Mouse (Mus musculus): ENCODE data around the gene Nubp2.

Gene Nubp2

DNA sequence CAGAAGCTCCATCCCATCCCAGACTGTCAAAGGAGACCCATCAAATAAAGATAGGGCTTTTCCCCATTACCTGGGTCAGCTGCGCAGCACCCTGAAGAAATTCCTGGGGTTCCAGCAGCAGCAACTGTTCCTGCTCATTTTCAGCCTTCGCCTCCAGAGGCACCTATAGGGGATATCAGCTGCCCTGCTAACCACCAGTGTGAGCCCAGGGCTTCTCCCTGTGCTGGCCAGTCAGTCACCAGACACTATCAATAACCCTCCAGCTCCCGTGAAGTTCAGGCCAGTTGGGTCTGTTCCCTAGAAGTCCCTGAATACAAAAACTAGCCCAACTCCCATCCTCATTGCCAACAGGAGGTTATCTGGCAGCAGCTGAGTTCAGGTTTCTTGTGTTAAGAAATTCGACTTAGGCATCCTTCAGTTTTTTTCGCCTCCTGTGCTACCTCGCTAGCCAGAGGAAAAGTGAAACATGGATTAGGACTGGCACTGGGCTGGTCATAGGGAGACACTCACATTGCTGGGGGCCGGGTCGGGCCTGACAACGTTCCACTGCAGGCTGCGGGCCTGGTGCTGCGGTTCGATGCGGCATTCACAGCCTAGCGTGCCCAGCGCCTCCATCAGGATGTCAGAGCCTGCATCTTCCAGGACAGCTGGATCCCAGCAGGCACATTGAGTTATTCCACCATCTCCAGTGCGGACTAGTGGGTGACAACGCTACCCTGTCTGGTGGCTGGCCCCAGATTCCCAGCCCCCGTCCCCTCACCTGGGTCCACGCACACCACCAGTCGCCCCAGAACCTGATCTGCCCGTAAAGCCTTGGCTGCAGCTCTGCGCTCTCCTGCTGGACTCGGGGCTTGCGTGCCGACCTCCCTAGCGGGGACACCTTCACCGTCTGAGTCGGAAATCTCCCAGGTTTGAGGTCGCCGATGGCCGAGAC is 8.2 kb upstream of the Nubp2 start:
- no peak for DNase-seq (ENCODE audit: low spot score in 2 of 2)

DNA sequence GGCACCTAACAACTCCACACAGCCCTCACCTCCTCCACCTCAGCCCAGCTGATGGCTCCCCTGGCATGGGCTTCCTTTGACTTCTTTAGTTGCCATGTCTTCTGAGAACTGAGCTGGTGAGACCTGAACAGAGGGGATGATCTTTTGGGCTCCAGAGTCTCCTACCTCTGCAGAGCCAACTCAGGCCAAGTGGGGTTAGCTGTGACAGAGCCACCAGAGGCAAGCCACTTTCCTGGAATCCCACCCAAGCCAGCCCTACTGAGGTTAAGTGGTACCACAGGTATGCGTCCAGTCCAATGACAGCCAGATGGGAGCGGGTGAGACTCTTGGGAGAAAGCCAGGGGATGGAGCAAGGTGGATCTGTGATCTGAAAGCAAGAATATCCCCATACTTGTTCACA is 7.1 kb upstream of the Nubp2 start:
- DNase-seq (ENCODE audit: low spot score in 2 of 2), result no peak

DNA sequence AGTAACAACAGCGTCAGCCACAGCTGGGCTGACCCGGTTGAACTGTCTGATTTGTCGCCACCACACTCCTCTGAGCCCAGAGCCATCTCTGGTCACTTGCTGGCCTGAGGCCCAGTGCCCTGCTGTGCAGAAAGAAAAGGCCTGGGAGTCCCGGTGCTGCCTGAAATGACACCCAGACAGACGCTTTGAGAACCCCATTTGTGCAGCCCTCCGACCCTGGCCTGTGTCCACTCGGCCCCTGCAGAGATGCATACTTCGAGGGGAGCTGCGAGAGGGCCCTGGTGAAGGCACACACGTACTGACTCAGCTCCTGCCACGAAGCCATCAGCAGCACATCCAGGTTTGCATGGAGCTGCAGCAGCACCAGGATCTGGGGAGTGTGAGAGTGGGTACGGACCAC is 6.6 kb upstream of the Nubp2 start:
- no peak for DNase-seq (ENCODE audit: low spot score in 2 of 2)

DNA sequence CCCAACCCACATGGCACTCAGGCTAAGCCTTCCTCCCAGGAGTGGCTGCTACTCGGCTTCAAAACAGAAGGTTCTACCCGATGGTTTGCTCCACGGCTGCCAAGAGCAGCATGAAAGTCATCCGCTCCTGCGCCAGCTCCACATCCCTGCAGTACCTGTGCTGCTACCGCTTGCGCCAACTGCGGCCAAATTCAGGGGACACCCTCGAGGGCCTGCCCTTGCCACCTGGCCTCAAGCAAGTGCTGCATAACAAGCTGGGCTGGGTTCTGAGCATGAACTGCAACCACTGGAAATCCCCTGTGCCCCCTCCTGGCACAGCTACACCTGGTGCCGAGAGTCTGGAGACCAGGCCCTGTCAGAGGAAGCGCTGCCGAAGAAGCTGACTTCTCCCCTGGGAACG is 5.2 kb upstream of the Nubp2 start:
- DNase-seq (ENCODE audit: low spot score in 2 of 2), result no peak

DNA sequence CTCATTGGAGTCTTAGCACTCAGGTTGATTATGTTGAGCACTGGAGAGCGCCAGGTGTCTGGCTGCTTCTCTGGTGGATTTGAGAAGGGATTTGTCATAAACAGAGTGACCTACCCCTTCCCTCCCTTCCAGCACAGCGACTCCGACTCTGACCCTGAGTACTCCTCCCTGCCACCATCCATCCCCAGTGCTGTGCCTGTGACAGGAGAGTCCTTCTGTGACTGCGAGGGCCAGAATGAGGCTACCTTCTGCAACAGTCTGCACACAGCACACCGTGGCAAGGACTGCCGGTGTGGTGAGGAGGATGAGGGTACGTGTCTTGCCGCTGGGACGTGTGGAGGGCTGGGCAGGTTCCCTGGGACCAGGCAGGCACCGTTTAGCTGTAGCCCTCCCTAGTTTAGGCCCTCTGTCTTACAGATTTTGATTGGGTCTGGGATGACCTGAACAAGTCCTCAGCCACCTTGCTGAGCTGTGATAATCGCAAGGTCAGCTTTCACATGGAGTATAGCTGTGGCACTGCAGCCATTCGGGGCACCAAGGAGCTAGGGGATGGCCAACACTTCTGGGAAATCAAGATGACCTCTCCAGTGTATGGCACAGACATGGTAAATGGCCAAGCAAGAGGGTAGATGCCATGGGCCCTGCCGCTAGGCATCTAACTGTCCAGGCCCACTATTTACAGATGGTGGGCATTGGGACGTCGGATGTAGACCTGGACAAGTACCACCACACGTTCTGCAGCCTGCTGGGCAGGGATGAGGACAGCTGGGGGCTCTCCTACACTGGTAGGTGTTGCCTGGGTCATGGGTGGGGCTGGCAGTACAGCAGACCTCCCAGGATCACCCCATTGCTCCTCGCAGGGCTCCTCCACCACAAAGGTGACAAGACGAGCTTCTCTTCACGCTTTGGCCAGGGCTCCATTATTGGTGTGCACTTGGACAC is 4.3 kb upstream of the Nubp2 start:
- no peak for DNase-seq (ENCODE audit: low spot score in 2 of 2)

DNA sequence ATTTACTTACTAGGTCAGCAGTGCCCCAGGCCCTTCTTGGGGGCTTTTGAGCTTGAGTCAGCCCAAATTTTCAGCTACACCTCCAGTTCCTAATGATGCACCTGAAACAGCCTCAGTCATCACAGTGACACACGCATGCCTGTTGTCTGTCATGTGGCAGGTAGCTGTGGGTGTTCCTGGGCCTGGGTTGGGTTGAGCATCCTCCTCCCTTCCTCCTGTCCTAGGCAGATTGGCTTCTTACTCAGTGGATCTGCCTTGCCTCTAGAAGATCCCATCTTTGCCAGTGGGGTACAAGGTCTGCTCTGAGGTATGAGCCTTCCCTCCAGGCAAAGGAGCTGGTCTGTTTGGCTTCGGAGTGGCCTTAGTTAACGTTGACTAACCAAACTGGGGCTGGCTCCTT is 2.7 kb upstream of the Nubp2 start:
- DNase-seq (ENCODE audit: low spot score in 2 of 2), result no peak

DNA sequence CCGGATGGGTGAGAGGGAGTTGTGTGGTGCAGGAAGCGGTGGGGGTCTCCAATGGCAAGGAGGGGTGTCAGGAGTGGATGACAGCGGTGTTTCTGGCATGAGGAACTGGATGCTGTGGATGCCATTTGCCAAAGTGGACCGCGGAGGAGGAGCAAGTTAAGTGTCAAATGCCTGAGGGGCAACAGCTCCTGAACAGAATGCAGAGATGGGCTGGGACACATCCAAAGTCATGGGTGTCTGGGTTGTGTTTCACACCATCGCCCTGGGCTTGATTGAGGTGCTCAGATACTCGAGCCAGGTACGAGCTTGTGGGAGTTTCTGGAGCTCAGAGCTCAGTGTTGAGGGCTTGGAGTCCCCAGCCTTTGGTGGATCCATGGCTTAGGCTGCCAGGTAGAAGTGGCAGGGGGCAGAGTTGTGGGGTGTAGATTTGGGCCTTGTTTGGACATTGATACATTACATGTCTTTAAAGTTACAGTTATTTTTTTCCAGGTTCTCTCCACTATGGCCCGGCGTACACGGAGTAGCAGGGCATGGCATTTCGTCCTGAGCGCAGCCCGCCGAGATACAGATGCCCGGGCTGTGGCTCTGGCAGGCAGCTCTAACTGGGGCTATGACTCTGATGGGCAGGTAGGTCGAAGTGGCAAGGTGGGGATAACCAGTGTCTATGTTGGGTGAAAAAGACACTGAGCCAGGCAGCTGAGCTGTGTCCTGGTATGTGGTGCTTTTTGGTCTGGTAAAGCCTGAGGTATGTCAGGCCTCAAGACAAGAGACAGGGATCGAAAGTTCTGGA is 1.3 kb upstream of the Nubp2 start:
- no peak for DNase-seq (ENCODE audit: low spot score in 2 of 2)

DNA sequence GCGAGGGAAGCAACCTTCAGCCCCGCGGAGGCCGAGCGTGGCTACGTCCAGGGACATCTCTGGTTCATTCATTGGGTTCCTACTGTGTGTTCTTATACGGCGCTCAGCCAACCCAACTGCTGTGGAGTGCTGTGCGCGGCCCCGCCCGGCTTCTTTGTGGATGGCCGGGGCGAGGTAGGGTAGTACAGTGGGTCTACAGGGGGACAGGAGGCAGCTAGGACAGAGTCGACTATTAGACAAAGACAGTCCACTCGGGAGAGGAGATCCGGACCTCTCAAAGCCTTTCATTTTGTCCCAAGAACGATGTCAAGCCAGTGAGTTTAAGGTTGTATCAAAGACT is 753 bp upstream of the Nubp2 start:
- no peak for DNase-seq (ENCODE audit: low spot score in 2 of 2)

DNA sequence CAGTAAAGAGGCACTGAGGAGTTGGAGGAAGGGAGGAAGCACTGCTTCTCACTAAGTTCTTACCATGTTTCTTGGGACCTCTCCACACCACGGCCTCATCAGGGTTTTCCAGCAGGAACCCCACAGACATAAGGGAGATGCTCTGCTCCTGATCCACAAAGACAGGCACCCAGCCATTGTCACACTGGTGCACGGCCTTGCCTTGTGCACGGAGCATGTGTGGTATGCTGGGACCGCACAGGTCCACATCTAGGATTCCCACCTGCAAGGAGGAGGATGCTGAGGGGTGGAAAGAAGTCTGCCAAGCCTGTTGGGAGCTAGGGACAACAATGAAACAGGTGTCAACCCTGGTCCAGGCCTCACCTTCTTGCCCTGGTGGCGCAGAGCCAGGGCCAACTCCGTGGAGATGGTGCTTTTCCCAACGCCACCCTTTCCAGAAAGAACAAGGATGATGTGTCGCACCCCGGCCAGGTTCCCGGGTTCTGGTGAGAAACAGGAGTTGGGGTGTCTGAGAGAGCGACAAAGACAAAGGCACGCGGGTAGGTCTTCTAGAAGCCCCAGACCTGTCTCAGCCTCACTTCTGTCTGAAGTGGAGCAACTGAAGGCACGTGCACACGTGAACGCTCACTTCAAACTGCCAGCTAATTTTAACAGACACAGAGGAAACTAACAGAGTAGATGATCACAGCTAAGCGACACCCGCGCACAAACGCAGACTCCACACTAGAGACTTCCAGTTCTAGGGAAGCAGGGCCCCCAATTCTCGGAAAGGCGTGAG is 604 bp downstream of the Nubp2 start:
- DNase-seq (ENCODE audit: low spot score in 2 of 2), result no peak

DNA sequence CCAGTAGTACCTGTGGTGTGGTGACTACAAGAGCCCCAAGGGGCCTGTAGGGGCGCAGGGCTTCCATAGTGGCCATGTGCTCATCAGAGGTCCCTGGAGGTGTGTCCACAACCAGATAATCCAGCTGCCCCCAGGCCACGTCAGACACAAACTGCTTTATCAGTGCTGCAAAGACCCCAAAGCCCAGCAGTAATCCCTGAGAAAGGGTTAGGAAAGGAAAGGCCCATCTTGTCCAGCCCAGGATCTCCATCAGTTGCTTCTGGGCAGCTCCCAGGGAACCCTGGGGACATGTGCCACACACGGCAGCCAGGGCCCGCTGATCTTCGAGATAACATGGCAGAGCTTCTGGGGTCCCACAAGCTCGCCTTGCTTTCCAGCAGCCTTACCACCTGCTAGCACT is 1.8 kb downstream of the Nubp2 start:
- no peak for DNase-seq (ENCODE audit: low spot score in 2 of 2)

DNA sequence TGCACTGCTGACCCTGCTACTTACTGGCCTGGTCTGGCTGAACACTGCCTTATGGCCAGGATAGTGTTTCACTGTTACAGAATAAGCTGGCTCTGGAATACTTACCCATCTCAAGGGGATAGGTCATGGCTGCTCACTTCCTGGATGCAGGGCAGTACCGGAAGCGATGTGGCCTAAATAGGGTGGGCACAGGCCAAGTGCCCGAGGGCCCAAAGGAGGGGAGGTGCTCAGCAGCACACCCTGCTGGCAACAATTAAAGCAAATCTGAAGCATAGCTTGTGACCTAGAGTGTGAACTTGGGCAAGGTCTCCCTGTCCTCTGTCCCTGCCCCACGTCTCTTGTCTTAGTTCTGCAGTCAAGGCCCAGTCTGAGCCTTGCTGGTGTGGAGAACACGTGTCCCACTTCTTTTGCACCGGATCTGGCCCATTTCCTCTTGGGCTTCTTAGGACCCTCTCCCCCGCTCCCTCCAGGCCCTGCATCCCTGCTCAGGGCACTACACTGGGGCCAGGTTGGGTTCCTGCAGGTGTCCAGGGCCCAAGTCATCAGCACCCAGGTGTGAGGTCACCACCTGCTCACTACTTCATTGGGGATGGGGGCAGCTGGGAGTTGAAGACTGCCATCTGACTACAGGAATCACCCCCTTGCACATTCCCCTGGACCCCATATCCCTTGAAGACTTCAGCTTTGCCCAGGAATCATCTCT is 4.3 kb downstream of the Nubp2 start:
- peak in 1 of 2 experiments; percentile 43 for DNase-seq (ENCODE audit: low spot score in 2 of 2)

DNA sequence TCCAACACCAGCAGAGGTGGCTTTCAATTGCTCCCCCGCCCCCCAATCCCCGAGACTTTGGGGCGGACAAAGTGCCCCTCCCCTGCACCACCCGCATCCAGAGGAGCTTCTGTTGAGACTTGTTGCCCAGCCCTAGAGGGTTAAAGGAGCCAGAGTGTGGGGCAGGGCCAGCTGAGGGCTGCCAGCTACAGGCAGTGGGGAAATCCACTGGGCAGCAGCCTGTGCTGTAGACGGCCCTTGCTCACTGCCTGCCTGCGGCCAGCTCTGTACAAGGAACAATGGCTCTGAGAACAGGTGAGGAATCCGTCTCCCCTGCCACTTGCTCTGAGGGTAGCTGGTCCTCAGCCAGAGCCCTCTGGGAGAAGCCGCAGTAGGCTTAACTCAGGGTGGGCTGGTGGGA is 7.6 kb downstream of the Nubp2 start:
- DNase-seq (ENCODE audit: low spot score in 2 of 2), result peak in 1 of 2 experiments; percentile 5

DNA sequence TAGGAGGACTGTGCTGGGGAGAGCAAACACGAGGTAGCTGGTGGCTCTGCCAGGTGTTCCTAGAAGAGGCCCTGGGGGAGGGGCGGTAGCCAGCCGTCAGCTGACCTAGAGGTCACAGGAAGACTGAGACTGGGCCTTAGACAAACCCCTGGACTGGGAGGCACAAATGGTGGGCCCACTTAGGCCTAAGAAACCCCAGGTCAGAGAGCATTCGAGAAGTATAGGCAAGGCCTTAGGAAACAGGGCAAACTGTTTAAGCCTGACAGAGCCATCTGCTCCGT is 8.1 kb downstream of the Nubp2 start:
- DNase-seq (ENCODE audit: low spot score in 2 of 2), result peak in 1 of 2 experiments; percentile 5

DNA sequence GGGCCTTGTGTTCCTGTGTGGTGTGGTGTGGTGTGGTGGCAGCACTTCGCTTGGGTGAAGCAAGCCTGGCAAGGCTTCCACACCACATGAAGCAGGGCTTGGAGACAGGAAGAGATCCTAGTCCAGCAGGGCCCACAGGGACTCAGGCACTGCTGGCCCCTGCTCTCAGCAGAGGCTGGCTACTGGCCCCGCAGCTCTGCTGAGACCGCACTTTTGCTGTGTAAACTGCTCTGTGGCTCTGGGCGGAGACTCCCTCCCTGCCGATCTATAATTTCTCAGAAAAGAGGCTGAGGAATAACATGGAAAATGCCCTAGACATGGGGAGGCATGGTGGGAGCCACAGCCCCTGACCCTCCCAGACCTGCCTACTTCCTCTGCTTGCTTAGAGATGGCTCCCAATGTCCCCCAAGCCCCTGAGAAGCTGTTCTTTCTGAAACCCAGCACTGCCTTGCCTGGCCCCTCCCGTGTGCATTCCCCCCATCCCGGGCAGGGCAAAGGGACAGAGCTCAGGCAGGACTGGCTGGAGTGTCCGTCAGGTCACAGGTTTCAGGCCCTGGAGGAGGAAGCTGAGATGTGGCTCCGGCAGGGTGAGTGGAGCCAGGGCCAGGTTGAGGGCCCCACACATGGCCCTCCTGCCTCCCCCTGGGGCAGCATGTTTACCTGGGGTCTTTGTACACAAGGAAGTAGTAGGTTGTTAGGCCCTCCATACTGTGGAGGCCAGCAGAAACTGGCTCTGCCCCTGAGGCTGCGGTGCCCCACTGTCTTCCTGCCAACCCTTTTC is 8.6 kb downstream of the Nubp2 start:
- peak in 1 of 2 experiments; percentile 5 for DNase-seq (ENCODE audit: low spot score in 2 of 2)

DNA sequence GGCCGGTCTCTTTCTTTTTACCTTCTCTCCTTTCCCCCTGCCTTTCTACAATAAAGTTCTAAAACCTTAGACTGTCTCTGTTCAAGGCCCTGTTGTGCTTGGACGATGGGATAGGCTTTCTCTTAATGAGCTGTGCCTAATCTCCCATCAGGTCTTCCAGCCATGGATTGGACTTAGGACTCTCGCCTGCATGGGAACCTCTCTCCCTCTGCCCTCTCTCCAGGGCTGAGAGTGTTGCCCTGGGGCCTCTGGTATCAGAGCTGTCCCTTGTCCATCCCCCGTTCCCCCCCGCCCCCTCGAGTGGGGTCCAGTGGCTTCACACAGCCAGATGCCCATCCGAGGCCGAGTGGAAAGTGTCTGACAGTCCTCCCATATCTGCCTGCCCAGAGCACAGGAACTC is 11.2 kb downstream of the Nubp2 start:
- DNase-seq (ENCODE audit: low spot score in 2 of 2), result no peak

DNA sequence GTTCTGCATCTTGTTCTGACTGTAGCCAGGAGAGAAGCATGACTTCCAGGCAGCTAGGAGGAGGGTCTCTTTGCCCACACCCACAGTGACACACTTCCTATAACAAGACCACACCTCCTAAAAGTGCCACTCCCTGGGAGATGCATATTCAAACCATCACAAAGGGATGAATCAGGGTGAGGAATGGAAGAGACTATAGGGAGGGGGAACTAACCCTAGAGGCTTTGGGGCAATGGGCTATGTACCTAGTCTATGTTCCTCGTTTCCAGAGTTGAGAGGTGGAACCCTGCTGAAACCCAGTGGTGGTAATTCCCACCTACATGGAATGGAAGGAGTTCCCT is 11.8 kb downstream of the Nubp2 start:
- no peak for DNase-seq (ENCODE audit: low spot score in 2 of 2)

DNA sequence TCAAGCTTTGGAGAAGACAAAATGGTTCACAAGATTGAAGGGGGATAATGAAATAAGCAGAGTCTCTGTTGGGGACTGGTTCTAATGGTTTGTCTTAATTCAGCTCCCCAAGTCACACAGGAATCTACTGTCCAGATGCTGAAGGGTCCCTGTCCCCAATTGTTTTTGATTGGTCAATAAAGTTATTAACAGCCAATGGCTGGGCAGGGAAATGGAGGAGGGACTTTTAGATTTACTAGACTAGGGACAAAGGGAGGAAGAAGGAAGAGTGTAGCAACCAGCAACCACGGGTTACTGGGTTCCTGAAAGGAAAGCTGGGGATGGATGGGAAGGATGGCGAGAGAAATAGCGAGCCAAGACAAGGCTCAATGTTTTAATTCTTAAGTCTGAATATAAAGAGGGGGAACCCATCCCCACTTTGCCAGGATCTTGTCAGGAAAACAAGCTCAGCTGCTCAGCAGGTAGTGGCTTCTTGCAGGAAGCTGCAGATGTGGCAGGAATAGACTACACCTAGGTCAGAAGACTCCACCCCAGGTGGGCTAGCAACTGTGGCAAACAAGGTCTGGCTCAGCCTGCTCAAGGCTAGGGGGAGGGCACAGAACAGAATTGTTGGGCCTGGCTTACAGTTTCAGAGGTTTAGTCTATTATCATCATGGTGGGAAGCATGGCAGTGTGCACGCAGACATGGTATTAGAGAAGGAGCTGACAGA is 12.3 kb downstream of the Nubp2 start:
- no peak for DNase-seq (ENCODE audit: low spot score in 2 of 2)

DNA sequence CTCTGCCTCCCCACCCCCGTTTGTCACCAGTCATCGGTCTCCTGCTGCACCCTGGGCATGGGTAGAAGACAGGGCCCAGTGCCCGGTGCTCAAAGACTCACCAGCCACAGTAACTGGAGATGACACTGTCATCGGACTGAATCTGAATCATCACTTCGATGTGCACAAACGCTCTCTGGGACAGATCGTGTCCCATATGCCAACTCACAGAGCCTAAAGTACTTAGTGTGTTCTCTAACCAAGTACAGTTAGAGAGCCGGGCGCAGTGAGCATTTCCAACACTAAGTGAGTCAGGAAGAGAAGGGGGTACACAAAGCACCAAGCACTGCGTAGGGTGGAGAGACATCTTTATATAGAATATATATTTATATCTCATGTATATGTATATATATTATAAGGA is 18.2 kb downstream of the Nubp2 start:
- DNase-seq (ENCODE audit: low spot score in 2 of 2), result no peak

DNA sequence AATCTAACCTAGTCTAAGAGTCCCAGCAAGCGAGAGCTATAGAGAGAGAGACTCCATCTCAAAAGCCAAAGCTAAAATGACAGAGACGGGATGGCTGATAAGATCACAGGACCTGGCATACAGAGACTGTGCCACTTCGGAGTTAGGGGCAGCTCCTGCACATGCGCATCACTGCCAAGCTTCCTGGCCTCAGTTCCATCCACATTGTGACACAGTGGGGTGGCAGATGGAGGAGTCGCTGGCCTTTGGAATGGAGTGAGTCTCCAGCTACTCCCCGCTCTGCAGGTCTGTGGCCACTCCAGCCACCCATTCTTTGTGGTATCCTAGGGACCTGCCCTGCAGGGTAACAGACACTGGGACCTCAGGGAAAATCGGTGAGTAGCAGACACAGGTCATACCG is 20.4 kb downstream of the Nubp2 start, which contains the start of gene Igfals:
Gene Igfals, plus strand, starts transcription at position 222 of the 400 bp plus-strand sequence.
- no peak for DNase-seq (ENCODE audit: low spot score in 2 of 2)

Data from spleen, postnatal 14 days (tissue).